Mouse (Mus musculus) brain, embryonic 14.5 days (tissue): Measurements from ENCODE around the gene Serpinh1.

Experiments
- CTCF ChIP-seq: fragments of 200-500 bp; IDR thresholded peaks from 2 replicates; pipeline ENCODE4 v1.5.1; 2012; ENCODE audit warnings: inconsistent platforms, mild to moderate bottlenecking, moderate library complexity, borderline replicate concordance; ENCODE audit not compliant: insufficient read depth, insufficient read length; ENCODE audit errors: extremely low read depth
- POLR2A ChIP-seq: fragments of 200-500 bp; IDR thresholded peaks from 2 replicates; pipeline ENCODE4 v1.6.1; 2012; ENCODE audit warnings: mild to moderate bottlenecking, inconsistent platforms, borderline replicate concordance; ENCODE audit not compliant: poor library complexity, insufficient read depth, insufficient read length, severe bottlenecking; ENCODE audit errors: extremely low read depth

DNA sequence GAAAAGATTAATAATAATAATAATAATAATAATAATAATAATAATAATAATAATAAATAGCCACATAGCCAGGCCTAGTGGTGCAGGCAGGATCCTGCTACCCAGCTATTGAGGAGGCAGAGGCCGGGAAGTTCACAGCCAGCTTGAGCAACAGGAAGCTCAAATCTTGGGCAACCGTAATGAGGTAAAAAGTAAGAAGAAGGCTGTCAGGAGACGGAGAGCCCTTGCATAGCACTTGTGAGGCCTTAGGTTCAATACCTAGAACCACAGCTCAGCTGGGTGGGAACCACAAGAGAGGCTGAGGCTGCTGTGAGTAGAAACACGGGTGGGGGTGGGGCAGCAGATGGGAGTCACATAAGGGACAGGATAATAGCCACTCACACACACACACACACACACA is 38.5 kb downstream of the Serpinh1 start:
- no peak for TF ChIP-seq CTCF
- no peak for TF ChIP-seq POLR2A
